Mouse (Mus musculus) thymus, postnatal 14 days (tissue): ENCODE data around the gene Prps2.

ENCODE experiments used
- DNase-seq: peaks from one replicate; pipeline ENCODE4 v3.0.0; 2021

The Prps2 gene

DNA sequence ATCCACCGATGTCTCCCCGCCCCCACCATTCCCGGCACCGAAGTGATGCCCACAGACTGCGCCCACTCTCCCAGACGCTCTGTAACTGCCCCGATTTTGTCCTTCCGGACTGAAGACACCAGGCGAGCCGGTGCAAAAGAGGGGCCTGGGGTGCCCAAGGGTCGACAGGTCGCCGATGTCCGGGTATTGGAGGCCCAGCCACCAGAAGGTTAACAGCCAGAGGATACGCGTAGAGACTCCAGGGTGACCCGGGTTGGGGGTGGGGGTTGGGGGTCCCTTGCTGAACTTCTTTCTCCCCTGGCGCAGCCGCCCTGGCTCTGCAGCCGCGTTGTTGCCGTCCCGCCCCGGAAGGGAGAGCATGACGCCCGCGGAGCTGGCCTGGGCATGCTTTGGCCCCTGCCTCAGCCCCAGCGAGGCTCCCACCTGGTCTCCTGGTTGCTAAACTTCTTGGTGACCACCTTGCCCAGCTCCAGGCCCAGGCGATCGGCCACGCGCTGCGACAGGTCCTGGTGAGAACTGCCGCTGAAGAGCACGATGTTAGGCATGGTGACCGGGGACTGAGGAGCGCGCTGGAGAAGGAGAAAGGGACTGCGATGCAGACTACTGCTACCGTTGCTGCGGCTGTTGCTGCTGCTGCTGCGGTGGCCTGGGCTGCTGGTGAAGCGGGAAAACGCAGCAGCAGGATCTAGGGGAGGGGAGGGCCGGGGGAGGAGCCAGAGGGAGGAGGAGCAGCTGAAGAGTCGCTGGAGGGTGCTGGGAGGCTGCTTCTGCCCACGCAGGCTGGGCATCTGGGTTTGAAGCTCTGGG is at the start of gene Prps2:
TSS of gene Prps2 (minus strand) at position 703 of the 807 bp plus-strand sequence.
- peak; percentile 72 for DNase-seq

DNA sequence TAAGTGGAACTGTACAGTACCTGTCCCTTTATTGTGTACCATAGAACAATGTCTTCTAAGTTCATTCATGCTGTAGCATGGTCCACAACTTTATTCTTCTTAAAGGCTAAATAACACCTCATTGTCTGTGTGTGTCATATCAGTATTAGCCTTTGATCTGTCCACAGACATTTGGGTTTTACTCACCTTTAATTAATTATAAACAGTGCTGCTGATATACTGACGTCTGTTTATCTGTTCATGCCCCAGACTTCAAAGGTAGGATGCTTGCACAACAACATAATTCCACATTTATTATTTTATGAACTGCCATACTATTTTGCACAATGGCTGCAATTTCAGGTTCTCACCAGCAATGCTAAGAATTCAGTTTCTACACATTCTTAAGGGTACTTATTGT is 35.1 kb upstream of the Prps2 start:
- no peak for DNase-seq

DNA sequence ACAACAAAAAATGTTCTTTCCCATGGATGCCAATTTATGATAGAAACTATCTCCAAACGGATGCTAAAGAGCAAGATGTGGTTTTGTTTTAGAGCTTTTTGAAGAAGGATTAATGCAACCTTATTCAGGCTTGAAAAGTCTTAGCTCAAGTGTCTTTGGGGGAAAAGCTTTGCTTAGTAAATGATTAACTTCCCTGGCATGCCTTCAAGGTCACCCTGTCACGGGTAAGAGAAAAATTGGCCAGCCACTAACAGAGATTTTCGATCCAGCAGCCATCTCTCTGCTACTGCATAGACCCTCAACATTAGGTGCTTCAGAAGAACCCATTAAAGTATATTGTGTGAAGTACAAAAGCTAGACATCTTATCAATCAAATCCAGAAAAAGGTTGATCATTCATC is 12.4 kb upstream of the Prps2 start:
- DNase-seq: no peak

DNA sequence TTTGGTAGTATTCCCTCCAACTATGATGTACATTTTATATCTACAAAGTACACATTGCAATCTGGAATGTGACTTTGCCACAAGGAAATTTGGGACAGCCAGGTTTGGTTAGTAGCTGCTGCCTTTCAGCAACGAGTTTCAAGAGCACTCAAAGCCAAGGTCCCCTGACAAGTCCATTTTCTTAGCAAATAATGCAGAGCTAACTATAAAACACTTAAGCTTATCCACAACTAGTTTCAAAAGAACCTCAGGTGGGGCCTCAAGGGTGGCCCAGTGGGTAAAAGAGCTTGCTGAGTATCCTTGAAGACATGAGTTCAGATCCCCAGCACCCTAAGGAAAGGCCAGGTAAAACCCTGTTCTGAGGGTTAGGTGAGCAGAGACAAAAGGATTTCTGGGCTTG is 4.1 kb upstream of the Prps2 start:
- no peak for DNase-seq

DNA sequence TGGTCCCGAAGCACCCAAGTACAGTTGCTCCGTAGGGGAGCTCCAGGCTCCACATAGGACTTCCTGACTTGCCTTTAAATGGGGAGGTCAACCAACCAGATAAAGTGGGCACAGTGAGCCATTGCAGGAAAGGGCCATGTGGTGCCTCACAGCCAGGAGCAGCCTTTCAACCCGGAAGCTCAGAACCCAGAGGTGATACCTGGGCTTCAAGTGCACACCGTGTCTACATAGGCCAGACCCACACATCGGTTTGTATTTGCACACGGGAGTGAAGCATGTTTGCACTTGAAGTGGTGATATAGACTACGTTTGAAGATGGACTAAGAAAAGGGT is 271 bp upstream of the Prps2 start:
- DNase-seq: no peak

DNA sequence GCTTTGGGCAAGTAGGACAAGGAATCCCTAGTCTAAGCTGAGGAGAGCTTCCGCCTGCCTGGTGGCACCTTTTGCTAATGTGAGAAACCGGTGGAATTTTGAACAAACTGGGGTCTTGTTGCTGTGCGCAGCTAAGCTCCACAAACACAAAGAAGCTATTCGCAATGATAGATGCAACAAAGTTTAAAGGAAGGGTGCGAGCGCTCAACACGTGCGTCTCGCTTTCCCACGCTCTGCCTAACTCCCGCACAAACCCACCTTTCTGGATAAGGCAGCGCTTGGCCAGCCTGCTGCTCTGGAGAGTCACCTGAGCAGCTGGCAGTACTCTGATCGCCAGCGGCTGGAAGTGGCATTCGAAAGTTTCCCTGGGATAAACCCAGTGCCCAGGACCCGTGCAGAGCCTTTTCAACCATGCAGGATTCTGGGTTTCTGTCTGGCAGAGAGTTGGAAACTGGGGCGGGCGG is 934 bp downstream of the Prps2 start:
- no peak for DNase-seq

DNA sequence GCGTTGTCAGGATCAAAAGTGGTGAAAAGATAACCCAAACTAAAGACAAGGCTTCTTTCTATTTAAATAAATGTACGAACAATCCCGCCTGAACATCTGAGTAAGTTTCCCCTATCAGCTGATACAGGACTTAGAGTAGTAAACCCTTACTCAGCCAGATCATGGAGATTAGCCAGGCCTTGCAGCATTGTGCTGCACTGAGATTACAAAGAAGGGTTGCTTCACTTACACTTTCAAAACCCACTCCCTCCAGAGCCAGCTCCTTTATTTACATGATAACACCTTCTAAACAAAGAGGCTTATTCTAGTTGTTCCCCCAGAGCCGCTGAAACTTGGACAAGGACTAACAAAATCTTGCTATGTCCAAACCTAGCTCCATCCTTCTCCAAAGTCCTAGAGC is 2.5 kb downstream of the Prps2 start:
- no peak for DNase-seq

DNA sequence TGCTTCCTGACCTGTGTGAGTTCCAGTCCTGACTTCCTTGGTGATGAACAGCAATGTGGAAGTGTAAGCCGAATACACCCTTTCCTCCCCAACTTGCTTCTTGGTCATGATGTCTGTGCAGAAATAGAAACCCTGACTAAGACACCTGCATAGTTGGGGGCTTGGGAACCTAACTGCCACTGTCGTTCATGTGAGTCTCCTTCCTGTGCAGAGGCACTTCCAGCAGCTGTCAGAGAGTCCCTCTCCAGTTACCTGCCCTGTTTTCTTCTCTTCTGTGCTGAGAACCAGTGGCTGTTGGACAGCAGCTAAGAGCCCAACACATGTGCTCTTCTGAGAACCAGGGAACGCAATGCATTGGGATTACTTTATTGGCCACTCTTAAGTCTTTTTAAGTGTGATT is 21.3 kb downstream of the Prps2 start:
- peak; percentile 57 for DNase-seq

DNA sequence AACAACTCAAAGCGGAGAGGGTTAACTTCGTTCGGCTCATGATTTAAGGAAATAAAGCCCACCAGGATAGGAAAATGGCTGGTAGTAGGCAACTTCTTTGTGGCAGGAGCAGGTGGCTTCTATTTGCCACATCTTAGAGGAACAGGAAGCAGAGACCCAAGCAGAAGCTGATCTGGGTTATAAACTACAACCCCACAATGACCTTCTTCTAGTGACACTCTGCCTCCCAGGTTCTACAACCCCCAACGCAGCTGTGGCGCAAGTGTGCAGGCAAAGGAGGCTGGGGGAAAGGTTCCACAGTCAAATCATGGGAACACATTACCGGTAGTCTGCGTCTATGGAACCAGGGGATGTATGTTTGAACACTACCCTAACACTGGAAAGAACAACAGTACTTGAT is 22.8 kb downstream of the Prps2 start:
- DNase-seq: peak; percentile 68

DNA sequence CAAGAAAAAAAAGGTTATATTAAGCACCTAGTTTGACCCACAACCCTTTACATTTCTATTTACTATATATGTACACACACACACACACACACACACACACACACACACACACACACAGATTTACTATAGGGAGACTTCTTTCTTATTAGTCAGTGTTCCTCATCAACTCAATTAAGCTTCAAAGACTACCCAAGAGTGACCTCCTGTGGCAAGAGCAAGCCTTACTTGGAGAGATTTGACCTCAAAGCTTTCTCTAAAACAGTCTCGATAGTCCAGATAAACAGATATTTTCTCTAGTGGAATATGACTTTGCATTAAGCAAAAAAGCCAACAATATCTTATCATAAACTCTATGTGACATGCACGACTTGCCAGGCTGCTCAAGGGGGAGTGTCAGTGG is 25.1 kb downstream of the Prps2 start:
- DNase-seq: peak; percentile 9

DNA sequence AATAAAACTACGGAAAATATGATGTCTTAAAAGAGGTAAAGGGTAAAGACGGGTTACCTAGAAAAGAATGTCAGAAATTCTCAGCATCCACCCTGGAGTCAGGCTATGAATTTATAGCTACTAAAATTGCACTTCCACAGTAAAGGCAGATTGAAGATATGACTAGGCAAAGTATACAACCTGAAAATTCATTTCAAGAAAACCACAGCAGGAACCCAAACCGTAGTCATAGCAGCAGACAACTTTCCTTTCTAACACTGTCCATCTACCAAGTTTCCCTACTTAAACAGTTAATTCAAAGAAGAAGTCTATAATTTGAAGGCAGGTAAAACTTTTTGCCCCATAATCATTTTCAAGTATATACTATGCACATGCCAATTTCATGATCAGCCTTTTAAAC is 26.6 kb downstream of the Prps2 start:
- no peak for DNase-seq

DNA sequence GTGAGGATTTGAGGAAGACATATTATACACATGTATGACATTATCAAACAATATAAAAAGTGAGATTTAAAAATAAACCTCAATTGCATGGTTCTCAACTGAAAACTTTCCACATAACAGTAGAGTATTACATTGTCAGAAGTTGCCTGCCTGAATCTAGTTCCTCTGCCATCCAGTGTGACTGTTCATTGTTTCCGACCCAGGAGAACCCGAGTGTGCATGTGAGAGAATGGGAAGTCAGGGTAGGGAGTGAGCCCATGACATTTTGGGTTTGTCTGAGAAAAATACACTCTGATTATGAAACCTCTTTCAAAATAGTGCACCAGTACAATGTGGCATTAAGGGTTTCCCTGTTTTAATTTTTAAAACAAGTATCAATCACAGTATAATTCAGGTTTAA is 28.9 kb downstream of the Prps2 start:
- no peak for DNase-seq

DNA sequence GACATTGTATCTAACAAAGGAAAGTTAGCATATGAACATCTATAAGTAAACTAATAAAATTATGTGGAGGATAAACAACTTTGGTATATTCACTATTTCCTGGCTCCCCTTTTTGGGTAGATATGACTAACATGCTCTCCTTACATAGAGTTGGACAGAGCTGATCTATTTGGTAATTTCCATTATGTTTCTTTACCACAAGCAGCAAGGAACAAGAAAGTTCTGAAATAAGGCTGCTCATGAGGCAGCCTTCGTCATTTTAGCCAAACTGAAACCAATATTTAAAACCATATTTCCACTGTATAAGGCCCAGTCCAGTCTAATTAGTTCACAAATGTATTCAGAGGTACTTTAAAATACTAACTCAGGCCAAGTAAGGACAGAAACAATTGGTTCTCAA is 36.1 kb downstream of the Prps2 start:
- no peak for DNase-seq

DNA sequence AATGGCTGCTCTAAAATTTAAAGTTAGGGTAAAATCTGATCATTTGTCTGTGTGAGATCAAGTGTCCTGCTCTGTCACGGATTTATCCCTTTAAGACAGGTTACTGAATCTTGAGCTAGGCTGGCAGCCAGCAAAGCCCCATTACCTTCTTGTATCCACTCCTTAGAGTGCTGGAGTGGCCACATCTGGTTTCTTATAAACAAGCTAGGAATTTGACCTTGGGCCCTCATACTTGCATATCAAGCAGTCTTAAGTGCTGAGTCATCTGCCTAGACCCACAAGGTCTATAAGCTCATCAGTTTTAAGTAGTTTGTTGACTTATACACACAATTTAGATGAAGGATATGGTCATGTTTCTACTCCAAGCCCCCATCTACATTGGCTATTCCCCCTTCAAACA is 38.2 kb downstream of the Prps2 start:
- no peak for DNase-seq

DNA sequence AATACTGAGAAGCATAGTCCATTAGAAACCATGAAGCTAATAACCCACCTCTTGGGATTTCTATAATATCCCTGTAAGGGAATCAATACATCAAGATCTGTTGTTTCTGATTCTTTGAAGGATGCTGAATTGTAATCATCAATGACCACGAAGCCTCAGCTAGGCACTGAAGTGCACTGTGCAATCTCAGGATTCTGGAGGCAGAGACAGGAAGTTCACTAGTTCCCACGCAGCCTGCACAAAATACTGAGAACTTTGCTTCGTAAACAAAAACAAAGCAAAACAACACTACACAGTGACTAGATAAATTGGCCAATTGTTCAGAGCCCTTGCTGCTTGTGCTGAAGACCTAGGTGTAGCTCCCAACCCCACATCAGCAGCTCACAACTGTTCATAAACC is 40.7 kb downstream of the Prps2 start:
- no peak for DNase-seq

DNA sequence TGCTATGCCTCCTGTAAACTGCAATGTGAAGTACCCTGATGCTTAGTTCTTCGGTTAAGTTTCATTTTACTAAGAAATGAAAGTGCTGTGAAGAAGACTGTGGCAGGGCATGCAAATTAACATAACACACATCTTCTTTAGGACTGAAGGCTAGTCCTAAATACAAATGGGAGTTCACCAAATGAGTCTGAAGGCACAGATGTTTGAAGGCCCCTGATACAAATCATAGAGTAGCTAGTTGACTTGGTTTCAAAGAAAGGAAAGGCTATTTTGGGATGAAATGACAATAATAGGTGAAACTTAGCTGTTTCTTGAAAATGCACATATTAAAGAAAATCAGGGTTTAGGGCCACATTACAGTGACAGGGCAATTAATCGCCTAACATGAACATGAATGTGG is 42.4 kb downstream of the Prps2 start:
- no peak for DNase-seq

DNA sequence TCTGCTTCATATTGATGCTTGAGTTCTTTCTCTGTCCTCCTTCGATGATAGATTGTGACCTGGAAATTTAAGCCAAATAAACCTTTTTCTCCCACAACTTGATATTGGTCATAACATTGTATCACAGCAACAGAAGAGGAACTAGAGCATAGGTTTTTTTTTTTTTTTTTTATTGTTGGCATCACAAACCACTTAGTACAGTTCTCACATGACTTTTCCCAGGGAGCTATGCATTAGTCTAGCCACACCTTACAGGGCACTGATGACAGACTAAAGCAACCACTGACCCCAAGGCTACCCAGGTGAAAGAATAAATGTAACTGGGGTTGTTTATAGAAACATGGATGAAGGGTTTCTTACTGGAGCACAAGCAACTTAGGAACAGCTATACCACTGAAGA is 44.6 kb downstream of the Prps2 start:
- DNase-seq: no peak

DNA sequence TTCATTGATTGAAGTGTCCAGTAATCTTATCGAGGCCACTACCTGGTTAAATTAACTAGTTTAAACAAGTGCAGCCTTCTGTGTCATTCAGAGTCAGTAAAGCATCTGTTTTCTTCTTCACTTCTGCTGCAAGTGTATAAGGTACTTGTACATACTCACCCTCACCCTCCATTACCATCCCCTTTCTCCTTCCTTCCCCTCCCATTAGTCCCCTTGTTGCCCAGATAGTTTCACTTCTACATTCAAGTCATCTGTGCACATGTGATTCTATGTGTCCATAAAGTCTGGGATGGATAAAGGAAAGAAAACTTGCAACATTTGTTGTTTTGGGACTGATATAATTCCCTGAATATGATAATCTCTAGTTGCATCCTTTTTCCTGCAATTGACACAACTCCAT is 48.0 kb downstream of the Prps2 start:
- DNase-seq: no peak

DNA sequence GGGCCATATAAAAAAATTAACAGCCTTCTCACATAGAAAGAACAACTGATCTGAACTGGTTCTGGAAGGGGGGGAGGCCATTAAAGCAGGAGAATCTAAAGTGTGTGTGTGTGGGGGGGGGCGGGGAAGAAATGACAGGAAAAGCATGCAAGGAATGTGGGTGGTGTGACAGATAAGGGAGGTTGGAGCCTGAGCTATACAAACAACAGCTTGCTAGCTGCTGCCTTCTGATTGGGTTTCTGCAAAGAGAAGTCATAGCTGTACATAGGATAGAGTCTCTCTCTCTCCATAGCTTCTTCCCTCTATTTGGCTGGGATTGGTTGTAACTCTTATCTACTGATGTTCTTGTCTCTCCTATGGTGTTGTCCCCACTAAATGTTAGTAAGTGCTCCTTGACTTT is 49.9 kb downstream of the Prps2 start:
- no peak for DNase-seq

DNA sequence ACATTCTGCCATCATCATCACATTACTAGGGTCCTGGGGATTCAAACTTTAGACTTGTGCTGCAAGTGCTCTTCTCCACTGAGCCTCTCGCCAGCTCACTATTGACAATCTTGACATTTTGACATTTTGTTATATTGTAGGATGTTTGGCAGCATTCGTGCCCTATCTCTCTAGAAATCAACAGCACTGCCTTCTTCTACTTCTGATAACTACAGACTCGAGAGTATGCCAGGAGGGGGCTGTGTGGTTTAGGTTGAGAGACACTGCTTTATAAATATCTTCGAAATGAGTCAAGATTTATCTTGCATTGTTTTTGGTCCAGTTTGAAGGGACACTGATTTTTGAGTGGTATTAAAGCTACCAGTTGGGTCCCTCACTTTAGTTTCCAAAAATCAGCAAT is 51.6 kb downstream of the Prps2 start:
- DNase-seq: peak; percentile 8

DNA sequence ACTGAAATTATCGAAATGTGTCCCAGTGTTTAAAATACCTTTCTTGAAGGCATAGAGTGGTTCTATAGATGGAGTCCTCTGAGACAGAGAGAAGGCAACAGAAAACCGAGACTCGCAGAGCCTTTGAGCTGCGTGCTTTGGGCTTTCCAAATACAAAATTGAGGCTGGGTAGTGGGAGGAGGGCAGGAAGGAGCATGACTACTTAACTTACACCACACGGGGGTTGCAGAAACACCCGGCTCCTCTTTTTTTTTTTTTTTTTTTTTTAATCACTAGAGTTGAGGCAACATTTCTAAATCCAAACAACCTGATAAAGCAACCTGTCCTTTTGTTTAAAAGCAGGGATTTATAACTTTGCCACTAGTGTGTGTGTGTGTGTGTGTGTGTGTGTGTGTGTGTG is 52.1 kb downstream of the Prps2 start, which contains the start of gene Tlr7:
TSS of gene Tlr7 (minus strand) at position 160 of the 400 bp plus-strand sequence.
- peak; percentile 42 for DNase-seq

DNA sequence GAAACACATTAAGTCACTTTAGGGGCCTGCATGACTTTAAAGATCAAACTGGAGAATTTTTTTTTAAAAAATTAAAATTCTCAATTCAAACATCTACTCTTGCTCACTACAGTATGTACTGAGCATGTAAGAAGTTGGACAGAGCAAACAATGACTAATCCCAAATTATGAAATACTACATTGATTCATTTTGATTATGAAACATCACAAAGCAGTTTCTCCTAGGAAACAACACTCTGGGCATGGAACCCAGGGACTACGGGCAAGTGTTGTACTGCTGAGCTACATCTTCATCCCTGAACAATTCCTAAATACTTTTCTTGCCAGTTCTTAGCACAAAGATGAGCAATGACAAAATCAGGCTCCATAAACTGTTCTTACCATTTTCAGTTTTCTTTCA is 52.9 kb downstream of the Prps2 start:
- no peak for DNase-seq

DNA sequence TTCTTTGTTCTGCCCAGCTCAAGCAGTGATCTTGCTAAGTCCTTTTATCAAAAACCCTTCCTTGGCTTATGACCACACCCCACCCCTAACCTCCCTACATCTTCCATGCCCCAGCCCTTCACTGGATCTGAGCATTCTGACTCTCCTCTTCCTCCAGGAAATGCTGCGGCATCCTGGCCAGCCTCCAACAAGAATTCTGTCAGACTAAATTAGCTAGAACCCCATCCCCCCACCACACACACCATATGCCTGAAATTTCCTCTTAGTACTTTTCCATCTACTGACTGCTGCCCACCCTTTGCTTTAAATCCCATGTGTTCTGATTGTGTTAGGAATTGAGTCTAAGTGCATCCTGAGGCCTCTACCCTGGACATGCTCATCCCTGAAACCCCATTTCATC is 53.5 kb downstream of the Prps2 start:
- DNase-seq: no peak

DNA sequence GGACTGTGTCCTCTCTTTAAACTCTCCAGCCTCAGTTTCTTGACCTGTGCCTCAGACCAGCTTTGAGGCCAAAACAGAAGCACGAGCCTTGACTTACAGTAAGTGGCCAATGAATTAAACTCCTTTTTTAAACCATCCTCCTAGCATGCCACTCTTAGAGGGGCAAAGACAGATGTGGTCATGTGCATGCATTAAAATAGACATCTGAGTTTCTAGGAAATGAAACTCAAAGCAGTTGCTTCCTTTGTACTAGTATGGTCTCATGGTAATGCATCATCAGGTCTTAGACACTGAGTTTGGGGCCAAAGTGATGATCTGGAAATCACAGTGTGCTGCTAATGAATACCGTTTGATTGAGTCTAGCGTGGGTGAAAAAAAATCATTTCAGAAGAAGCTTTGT is 54.0 kb downstream of the Prps2 start:
- DNase-seq: no peak

DNA sequence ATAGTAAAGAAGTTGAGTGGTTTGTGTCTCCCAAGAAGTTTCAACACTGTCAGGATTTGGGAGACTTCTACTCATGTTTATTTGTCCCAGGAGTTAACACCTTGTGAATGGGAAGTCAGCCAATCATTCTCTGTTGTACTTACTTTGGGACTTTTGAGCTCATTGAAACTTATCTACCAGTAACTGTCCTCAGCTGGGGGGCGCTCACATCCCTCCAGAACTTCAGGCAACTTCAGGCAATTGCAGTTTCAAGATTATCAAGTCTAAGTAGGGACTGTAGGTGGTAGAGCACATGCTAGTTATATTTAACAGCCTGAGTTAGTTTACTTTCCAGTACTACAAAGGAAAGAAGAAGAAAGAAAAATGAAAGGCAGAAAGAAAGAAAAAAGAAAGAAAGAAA is 58.8 kb downstream of the Prps2 start:
- DNase-seq: peak; percentile 59
